Mouse (Mus musculus) heart, embryonic 15.5 days (tissue): ENCODE data around the gene Ywhag. TPM values are rescaled to one million over a fixed set of nuclear protein-coding genes. Genes with fewer than 3 reads are reported as not detected.

Experiments used
- ATAC-seq: fragments of 200-750 bp; cut with Nextera tagmentation; replicated peaks from 2 replicates; pipeline ENCODE4 v1.8.0; 2017; ENCODE audit warnings: low read depth, moderate TSS enrichment; ENCODE audit not compliant: insufficient number of reproducible peaks, insufficient read depth, low FRiP score
- H3K27ac ChIP-seq: fragments of 300-500 bp; sonication (generic); 2 replicates; pipeline ENCODE4 v1.5.1; 2015; ENCODE audit warnings: mild to moderate bottlenecking, inconsistent platforms
- H3K27me3 ChIP-seq: fragments of 300-500 bp; sonication (generic); 2 replicates; pipeline ENCODE4 v1.6.1; 2015; ENCODE audit warnings: inconsistent platforms
- H3K36me3 ChIP-seq: fragments of 300-500 bp; sonication (generic); 2 replicates; pipeline ENCODE4 v1.6.1; 2015; ENCODE audit warnings: mild to moderate bottlenecking, inconsistent platforms
- H3K4me1 ChIP-seq: fragments of 300-500 bp; sonication (generic); replicated peaks from 2 replicates; pipeline ENCODE4 v1.6.1; 2015; ENCODE audit warnings: inconsistent platforms
- H3K4me2 ChIP-seq: fragments of 300-500 bp; sonication (generic); 2 replicates; pipeline ENCODE4 v1.6.1; 2015; ENCODE audit warnings: inconsistent platforms, mild to moderate bottlenecking, moderate library complexity
- H3K4me3 ChIP-seq: fragments of 300-500 bp; sonication (generic); 2 replicates; pipeline ENCODE4 v1.5.1; 2015; ENCODE audit warnings: mild to moderate bottlenecking, inconsistent platforms
- H3K9ac ChIP-seq: fragments of 300-500 bp; sonication (generic); 2 replicates; pipeline ENCODE4 v1.6.1; 2015; ENCODE audit warnings: mild to moderate bottlenecking, inconsistent platforms
- H3K9me3 ChIP-seq: fragments of 300-500 bp; sonication (generic); replicated peaks from 2 replicates; pipeline ENCODE4 v1.6.1; 2016; ENCODE audit warnings: inconsistent platforms
- WGBS: fragments of 180-500 bp; shearing (Covaris S2); methylation state at CpG from one replicate; pipeline ENCODE4 v1.1.7; 2015; ENCODE audit warnings: mixed read lengths; 5-methylcytosine and 5-hydroxymethylcytosine counted together
- polyA plus RNA-seq: library from polyadenylated mRNA; unstranded; fragments of >200 nt; fragmentation: Nextera tagmentation; extraction: Ambion mirVana; gene quantifications from 2 replicates; pipeline ENCODE4 v1.2.1, GENCODE M21; 2015

Gene Ywhag
- 150 and 166 TPM in 2 replicates for polyA plus RNA-seq

DNA sequence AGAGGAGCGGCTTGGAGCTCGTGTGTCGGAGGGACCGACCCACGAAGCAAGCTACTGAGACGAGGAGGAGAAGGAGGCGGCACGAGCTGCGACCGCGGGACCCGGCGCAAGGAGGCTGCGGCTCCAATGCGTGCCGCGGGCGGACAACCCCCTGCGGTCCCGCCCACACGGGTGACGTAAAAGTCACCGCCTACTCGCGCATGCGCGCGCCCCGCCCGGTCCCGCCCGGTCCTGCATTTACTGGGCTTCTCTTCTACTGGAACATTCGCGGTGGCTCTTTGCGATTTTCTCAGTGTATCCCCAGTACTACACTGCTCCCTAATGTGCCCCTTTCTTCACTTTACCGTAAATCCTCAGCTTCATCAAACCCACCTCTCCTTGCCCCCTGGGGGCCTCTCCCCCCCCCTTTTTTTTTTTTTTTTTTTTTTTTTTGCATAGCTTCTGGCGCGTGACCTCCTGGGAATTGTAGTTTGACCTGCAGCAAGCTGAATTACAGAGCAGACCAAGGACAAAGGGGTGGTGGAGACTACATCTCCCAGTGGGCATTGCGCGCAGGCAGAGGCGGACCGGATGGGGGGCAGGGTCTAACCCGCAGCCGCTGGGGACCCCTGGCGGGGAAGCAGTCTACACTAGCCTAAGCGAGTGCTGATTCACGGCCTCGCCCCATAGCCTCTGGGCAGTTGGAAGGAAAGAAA is at the start of gene Ywhag:
Gene Ywhag, minus strand, starts transcription at position 136 of the 695 bp plus-strand sequence.
- Histone ChIP-seq H3K36me3 (peaks cover 27% of the 10 kb centered on the region), H3K4me1 (peaks cover 29% of the 10 kb centered on the region), H3K4me3 (peak within 1 kb of the TSS; percentile 100), H3K4me2 (peak within 1 kb of the TSS; percentile 74), H3K9ac (peak within 1 kb of the TSS; percentile 91), H3K9me3 (no peaks in the 10 kb centered on the region), H3K27ac (peak within 1 kb of the TSS; percentile 99), H3K27me3 (no peaks in the 10 kb centered on the region)
- under 1% methylated on average over 48 of the region's 48 CpGs for WGBS
- peak; percentile 96 for ATAC-seq

DNA sequence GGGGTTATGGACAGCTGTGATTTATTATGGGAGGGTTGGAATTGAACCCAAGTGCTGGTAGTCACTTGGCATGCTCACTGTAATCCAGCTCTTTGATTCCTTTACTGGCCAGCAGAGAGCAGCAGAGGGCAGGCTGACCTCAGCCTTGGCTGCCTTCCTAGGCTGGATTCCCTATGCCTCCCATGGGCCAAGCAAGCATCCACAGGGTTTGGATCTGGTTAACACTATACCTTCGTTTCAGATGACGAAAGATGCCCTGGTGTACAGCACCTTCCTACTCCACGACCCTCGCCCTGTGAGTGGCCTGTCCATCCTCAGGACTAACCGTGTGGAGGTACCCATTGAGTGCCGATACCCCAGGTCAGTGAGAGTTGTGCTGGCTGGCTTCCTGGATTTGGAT is 48.0 kb upstream of the Ywhag start:
- H3K9me3 ChIP-seq = no peaks in the 10 kb centered on the region
- H3K27me3 ChIP-seq = no peaks in the 10 kb centered on the region
- no peak overlapping the region for H3K9ac ChIP-seq
- H3K4me3 ChIP-seq = no peak overlapping the region
- H3K4me1 ChIP-seq = no peaks in the 10 kb centered on the region
- no peaks in the 10 kb centered on the region for H3K36me3 ChIP-seq
- H3K4me2 ChIP-seq = no peak overlapping the region
- 36% methylated on average over 6 of the region's 6 CpGs for WGBS
- no peak overlapping the region for H3K27ac ChIP-seq
- no peak for ATAC-seq

DNA sequence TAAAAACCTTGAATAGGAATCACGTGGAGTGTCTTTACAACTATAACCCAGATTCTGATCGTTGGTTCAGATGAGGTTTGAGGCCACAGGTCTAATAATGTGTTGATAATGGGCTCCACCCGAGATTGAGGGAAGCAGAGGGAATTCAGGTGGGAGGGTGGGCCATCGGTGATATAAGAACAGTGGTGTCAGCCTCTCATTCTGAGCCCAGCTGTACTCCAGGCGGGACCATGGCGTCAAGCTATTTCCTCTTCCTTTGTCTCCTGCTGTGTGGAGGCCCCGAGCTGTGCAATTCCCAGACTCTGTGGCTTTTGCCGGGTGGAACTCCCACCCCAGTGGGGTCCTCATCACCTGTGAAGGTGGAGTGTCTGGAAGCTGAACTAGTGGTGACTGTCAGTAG is 45.5 kb upstream of the Ywhag start, which contains the start of gene Zp3:
Gene Zp3, plus strand, starts transcription at position 196 of the 400 bp plus-strand sequence.
- ATAC-seq = 0 out of 2 replicates have a peak, but pooled peaks have one; percentile 31
- no peak within 1 kb of the TSS for H3K27ac ChIP-seq
- no peaks in the 10 kb centered on the region for H3K27me3 ChIP-seq
- no peaks in the 10 kb centered on the region for H3K36me3 ChIP-seq
- no peak within 1 kb of the TSS for H3K4me2 ChIP-seq
- no peak within 1 kb of the TSS for H3K4me3 ChIP-seq
- H3K9ac ChIP-seq = no peak within 1 kb of the TSS
- H3K4me1 ChIP-seq = no peaks in the 10 kb centered on the region
- H3K9me3 ChIP-seq = no peaks in the 10 kb centered on the region
- 61% methylated on average over 8 of the region's 8 CpGs for WGBS

DNA sequence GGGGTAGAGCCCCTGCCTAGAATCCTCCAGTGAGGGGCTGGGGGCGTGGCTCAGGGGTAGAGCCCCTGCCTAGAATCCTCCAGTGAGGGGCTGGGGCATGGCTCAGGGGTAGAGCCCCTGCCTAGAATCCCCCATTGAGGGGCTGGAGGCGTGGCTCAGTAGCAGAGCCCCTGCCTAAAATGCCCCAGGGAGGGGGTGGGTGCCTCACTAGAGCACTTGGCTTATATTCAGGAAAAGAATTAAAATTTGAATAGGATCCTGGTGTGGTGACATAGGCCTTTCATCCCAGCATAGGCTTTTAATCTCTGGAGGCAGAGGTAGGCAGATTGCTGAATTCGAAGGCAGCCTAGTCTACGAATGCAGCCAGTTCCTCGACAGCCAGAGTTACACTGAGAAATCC is 45.0 kb upstream of the Ywhag start:
- WGBS = 69% methylated on average over 5 of the region's 5 CpGs
- no peaks in the 10 kb centered on the region for H3K36me3 ChIP-seq
- no peak overlapping the region for H3K9ac ChIP-seq
- H3K9me3 ChIP-seq = no peaks in the 10 kb centered on the region
- 0 out of 2 replicates have a peak, but pooled peaks cover under 1% of the 10 kb centered on the region for H3K4me1 ChIP-seq
- ATAC-seq = no peak
- no peaks in the 10 kb centered on the region for H3K27me3 ChIP-seq
- H3K4me2 ChIP-seq = no peak overlapping the region
- H3K27ac ChIP-seq = no peak overlapping the region
- no peak overlapping the region for H3K4me3 ChIP-seq

DNA sequence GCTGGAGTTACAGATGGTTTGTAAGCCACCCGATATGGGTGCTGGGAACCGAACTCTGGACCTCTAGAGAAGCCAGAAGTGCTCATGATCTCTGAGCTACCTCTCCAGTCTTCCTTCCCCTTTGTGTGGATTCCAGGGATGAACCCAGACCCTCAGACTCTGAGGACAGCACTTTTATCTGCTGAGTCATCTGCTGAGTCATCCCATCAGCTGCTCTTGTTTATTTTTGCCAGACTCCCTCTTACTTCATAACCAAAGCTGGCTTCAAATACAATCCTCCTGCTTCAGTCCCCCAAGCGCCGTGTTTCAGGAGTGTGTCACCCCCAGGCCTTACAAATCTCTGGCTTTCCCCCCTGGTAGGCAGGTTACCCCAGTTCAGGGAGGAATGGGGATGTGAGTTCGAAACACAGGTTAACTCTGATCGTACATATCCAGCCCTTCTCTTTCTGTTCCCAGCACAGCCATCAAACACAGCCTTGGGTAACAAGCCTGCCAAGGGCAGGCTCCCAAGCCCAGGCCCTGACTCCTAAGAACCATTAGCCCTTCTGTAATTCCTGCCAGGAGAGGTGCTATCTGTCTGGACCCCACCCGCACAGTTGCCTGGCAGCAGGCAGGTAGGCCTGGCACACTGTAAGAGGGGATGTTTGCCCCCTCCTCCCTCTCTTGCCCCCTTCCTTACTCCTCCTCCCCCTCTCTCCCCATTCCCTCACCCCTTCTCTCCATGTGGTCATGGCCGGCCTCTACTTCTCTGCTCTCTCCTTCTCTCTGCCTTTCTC is 41.7 kb upstream of the Ywhag start:
- Histone ChIP-seq H3K27ac (no peak overlapping the region), H3K9ac (no peak overlapping the region), H3K9me3 (no peaks in the 10 kb centered on the region), H3K36me3 (no peaks in the 10 kb centered on the region), H3K4me2 (no peak overlapping the region), H3K4me1 (0 out of 2 replicates have a peak, but pooled peaks cover 2% of the 10 kb centered on the region), H3K27me3 (no peaks in the 10 kb centered on the region), H3K4me3 (no peak overlapping the region)
- ATAC-seq = no peak
- 89% methylated on average over 8 of the region's 8 CpGs for WGBS

- no peaks in the 10 kb centered on the region for H3K9me3 ChIP-seq
- no peaks in the 10 kb centered on the region for H3K36me3 ChIP-seq
- H3K27me3 ChIP-seq = no peaks in the 10 kb centered on the region
- no peak within 1 kb of the TSS for H3K9ac ChIP-seq
- H3K4me2 ChIP-seq = no peak within 1 kb of the TSS
- no peak within 1 kb of the TSS for H3K4me3 ChIP-seq
- ATAC-seq = no peak
- H3K4me1 ChIP-seq = 0 out of 2 replicates have a peak, but pooled peaks cover 2% of the 10 kb centered on the region
- WGBS = 18% methylated on average over 9 of the region's 9 CpGs
- H3K27ac ChIP-seq = no peak within 1 kb of the TSS
Measured at GRCm38 (mm10) chr5:135974365-135974764, 39.9 kb upstream of the Ywhag start, which contains the start of gene Ssc4d. Ssc4d (minus strand) TSS chr5:135974531.

DNA sequence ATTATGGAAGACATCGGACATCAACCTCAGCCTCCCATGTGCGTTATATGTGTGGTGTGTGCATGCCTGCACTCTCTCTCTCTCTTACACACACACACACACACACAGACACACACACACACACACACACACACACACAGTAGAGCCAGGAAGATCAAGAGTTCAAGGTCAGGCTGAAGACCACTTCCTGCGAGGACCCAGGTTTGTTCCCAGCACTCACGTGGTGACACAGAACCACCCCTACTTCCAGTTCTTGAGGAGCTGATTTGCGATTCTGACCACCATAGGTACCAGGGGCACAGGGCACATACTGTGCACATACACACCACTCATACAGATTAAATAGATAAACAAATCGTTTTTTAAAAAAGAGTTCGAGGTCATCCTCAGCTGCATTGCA is 37.5 kb upstream of the Ywhag start:
- Histone ChIP-seq H3K4me3 (no peak overlapping the region), H3K27me3 (no peaks in the 10 kb centered on the region), H3K27ac (no peak overlapping the region), H3K9me3 (no peaks in the 10 kb centered on the region), H3K4me2 (no peak overlapping the region), H3K9ac (no peak overlapping the region), H3K36me3 (no peaks in the 10 kb centered on the region), H3K4me1 (0 out of 2 replicates have a peak, but pooled peaks cover 2% of the 10 kb centered on the region)
- ATAC-seq = no peak
- 85% methylated on average over 7 of the region's 7 CpGs for WGBS

GRCm38 (mm10) chr5:135970247-135970646 is 35.8 kb upstream of the Ywhag start:
- no peak overlapping the region for H3K27ac ChIP-seq
- H3K27me3 ChIP-seq = no peaks in the 10 kb centered on the region
- H3K9me3 ChIP-seq = no peaks in the 10 kb centered on the region
- no peak overlapping the region for H3K4me3 ChIP-seq
- H3K9ac ChIP-seq = no peak overlapping the region
- ATAC-seq = no peak
- no peak overlapping the region for H3K4me2 ChIP-seq
- peaks cover 9% of the 10 kb centered on the region for H3K4me1 ChIP-seq
- 72% methylated on average over 6 of the region's 6 CpGs for WGBS
- H3K36me3 ChIP-seq = no peaks in the 10 kb centered on the region

DNA sequence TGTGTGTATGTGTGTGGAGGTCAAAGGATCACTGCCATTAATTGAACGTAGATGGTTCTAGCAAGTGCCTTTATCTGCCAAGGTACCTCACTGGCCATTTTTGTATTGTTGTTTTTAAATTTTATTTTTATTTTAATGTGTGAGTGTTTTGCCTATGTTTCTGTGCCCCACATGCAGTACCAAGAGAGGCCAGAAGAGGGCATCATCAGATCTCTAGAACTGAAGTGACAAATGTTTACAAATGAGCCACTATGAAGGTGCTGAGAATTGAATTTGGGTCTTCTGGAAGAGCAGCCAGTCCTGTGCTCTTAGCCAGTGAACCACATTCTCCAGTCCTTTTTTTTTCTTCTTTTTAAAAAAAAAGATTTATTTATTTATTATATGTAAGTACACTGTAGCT is 34.4 kb upstream of the Ywhag start:
- Histone ChIP-seq H3K4me3 (no peak overlapping the region), H3K27ac (no peak overlapping the region), H3K27me3 (no peaks in the 10 kb centered on the region), H3K36me3 (no peaks in the 10 kb centered on the region), H3K9me3 (no peaks in the 10 kb centered on the region), H3K9ac (no peak overlapping the region), H3K4me1 (peaks cover 12% of the 10 kb centered on the region), H3K4me2 (no peak overlapping the region)
- no peak for ATAC-seq
- 55% methylated on average over 1 of the region's 1 CpGs for WGBS

DNA sequence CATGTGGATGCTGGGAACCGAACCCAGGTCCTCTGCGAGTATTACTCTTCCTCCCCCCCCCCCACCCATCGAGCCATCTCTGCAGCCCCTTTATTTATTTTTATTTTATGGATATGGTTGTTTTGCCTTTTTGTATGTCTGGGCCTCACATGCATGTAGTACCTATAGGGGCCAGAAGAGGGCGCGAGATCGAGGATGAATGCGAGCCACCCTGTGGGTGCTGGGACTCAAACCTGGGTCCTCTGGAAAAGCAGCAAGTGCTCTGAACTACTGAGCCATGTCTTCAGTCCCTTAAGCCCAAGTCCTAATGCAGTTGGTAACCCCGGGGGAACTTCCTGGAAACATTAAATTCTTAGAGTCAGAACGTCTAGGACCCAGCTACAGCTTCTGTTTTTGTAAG is 32.5 kb upstream of the Ywhag start:
- no peak for ATAC-seq

GRCm38 (mm10) chr5:135965501-135965930 is 31.1 kb upstream of the Ywhag start:
- Histone ChIP-seq H3K4me3 (peak overlapping the region; percentile 24), H3K4me2 (peak overlapping the region; percentile 61), H3K27me3 (no peaks in the 10 kb centered on the region), H3K4me1 (peaks cover 24% of the 10 kb centered on the region), H3K36me3 (no peaks in the 10 kb centered on the region), H3K9me3 (no peaks in the 10 kb centered on the region), H3K9ac (peak overlapping the region; percentile 29; the same call in 1 of the 2 replicates), H3K27ac (no peak overlapping the region)
- WGBS = 8% methylated on average over 24 of the region's 24 CpGs
- no peak for ATAC-seq

More for the DNA sequence above, 32.5 kb upstream of the Ywhag start:
- Histone ChIP-seq H3K36me3 (no peaks in the 10 kb centered on the region), H3K4me1 (peaks cover 19% of the 10 kb centered on the region), H3K9ac (no peak overlapping the region), H3K27ac (no peak overlapping the region), H3K27me3 (no peaks in the 10 kb centered on the region), H3K9me3 (no peaks in the 10 kb centered on the region), H3K4me2 (no peak overlapping the region), H3K4me3 (no peak overlapping the region)
- 51% methylated on average over 9 of the region's 9 CpGs for whole genome bisulfite sequencing
